Mouse (Mus musculus): Measurements from ENCODE around the gene Set. TPM values are rescaled to one million over a fixed set of nuclear protein-coding genes. Genes with fewer than 3 reads are reported as not detected.
"Not testable (repeated sequence)": the region's sequence is repeated elsewhere in the genome, so short reads cannot be mapped to it uniquely, and the experiment has no call there.

Gene Set
- polyA plus RNA-seq, 1 experiment = 37.4 TPM

GRCm38 (mm10) chr2:30048101-30048501 lies 9.1 kb upstream of the Set start:
- TF ChIP-seq POLR2A (IDR thresholded peaks at IDR 0.05; ENCODE audit: low read depth, low read length) = no peak
- no peak for TF ChIP-seq CTCF (conservative IDR thresholded peaks at IDR 0.05; ENCODE audit: insufficient read depth, insufficient read length, low read depth, low read length)
- no peaks in the 10 kb centered on the region for H3K27me3 ChIP-seq (replicated peaks; ENCODE audit: control insufficient read depth, insufficient read depth, low read length)
- H3K27ac ChIP-seq (ENCODE audit: insufficient read depth, low read depth, low read length) = no peak overlapping the region
- H3K36me3 ChIP-seq (ENCODE audit: control insufficient read depth, insufficient read depth, low read length) = no peaks in the 10 kb centered on the region
- peak overlapping the region; percentile 70 for H3K4me3 ChIP-seq (ENCODE audit: insufficient read depth, low read depth, low read length)
- H3K4me1 ChIP-seq (ENCODE audit: control insufficient read depth, insufficient read depth, low read length) = no peaks in the 10 kb centered on the region; the same call in 1 of the 2 replicates
- WGBS = 32% methylated on average over 11 of the region's 11 CpGs
- no peak for DNase-seq

- Histone ChIP-seq H3K4me1 (ENCODE audit: control insufficient read depth, insufficient read depth, low read length) (no peaks in the 10 kb centered on the region; the same call in 1 of the 2 replicates), H3K4me3 (ENCODE audit: insufficient read depth, low read depth, low read length) (peak within 1 kb of the TSS; percentile 70), H3K27me3 (replicated peaks; ENCODE audit: control insufficient read depth, insufficient read depth, low read length) (no peaks in the 10 kb centered on the region), H3K27ac (ENCODE audit: insufficient read depth, low read depth, low read length) (peak within 1 kb of the TSS; percentile 95), H3K36me3 (ENCODE audit: control insufficient read depth, insufficient read depth, low read length) (no peaks in the 10 kb centered on the region)
- 1% methylated on average over 54 of the region's 54 CpGs for WGBS
- peak; percentile 99 for DNase-seq
- TF ChIP-seq POLR2A (IDR thresholded peaks at IDR 0.05; ENCODE audit: low read depth, low read length) (peak; percentile 10), CTCF (conservative IDR thresholded peaks at IDR 0.05; ENCODE audit: insufficient read depth, insufficient read length, low read depth, low read length) (no peak)
Observed at GRCm38 (mm10) chr2:30048699-30049388, 8.3 kb upstream of the Set start, which contains the start of gene Wdr34. Wdr34 (minus strand) TSS chr2:30048881.

GRCm38 (mm10) chr2:30049831-30050230 lies 7.3 kb upstream of the Set start:
- WGBS = 85% methylated on average over 3 of the region's 3 CpGs
- Histone ChIP-seq H3K4me1 (ENCODE audit: control insufficient read depth, insufficient read depth, low read length) (no peaks in the 10 kb centered on the region; the same call in 1 of the 2 replicates), H3K27me3 (replicated peaks; ENCODE audit: control insufficient read depth, insufficient read depth, low read length) (no peaks in the 10 kb centered on the region), H3K27ac (ENCODE audit: insufficient read depth, low read depth, low read length) (no peak overlapping the region), H3K36me3 (ENCODE audit: control insufficient read depth, insufficient read depth, low read length) (no peaks in the 10 kb centered on the region), H3K4me3 (ENCODE audit: insufficient read depth, low read depth, low read length) (no peak overlapping the region)
- DNase-seq = no peak
- no peak for TF ChIP-seq CTCF (conservative IDR thresholded peaks at IDR 0.05; ENCODE audit: insufficient read depth, insufficient read length, low read depth, low read length)
- TF ChIP-seq POLR2A (IDR thresholded peaks at IDR 0.05; ENCODE audit: low read depth, low read length) = no peak

- no peak for DNase-seq
- Histone ChIP-seq H3K27ac (ENCODE audit: insufficient read depth, low read depth, low read length) (no peak overlapping the region), H3K4me1 (ENCODE audit: control insufficient read depth, insufficient read depth, low read length) (no peaks in the 10 kb centered on the region; the same call in 1 of the 2 replicates), H3K27me3 (replicated peaks; ENCODE audit: control insufficient read depth, insufficient read depth, low read length) (no peaks in the 10 kb centered on the region), H3K36me3 (ENCODE audit: control insufficient read depth, insufficient read depth, low read length) (no peaks in the 10 kb centered on the region), H3K4me3 (ENCODE audit: insufficient read depth, low read depth, low read length) (no peak overlapping the region)
- TF ChIP-seq POLR2A (IDR thresholded peaks at IDR 0.05; ENCODE audit: low read depth, low read length) (no peak), CTCF (conservative IDR thresholded peaks at IDR 0.05; ENCODE audit: insufficient read depth, insufficient read length, low read depth, low read length) (no peak)
- WGBS = 41% methylated on average over 6 of the region's 6 CpGs
Observed at GRCm38 (mm10) chr2:30051992-30052761, 5.0 kb upstream of the Set start.

- not testable (repeated sequence) for H3K27me3 ChIP-seq (replicated peaks; ENCODE audit: control insufficient read depth, insufficient read depth, low read length); DNase-seq; H3K4me1 ChIP-seq (ENCODE audit: control insufficient read depth, insufficient read depth, low read length); H3K4me3 ChIP-seq (ENCODE audit: insufficient read depth, low read depth, low read length); H3K36me3 ChIP-seq (ENCODE audit: control insufficient read depth, insufficient read depth, low read length); H3K27ac ChIP-seq (ENCODE audit: insufficient read depth, low read depth, low read length)
- 92% methylated on average over 3 of the region's 3 CpGs for WGBS
Observed at GRCm38 (mm10) chr2:30055310-30055709, 1.9 kb upstream of the Set start.

GRCm38 (mm10) chr2:30056736-30057135 lies 442 bp upstream of the Set start:
- no peak overlapping the region for H3K4me3 ChIP-seq (ENCODE audit: insufficient read depth, low read depth, low read length)
- TF ChIP-seq POLR2A (IDR thresholded peaks at IDR 0.05; ENCODE audit: low read depth, low read length) = no peak
- no peak for TF ChIP-seq CTCF (conservative IDR thresholded peaks at IDR 0.05; ENCODE audit: insufficient read depth, insufficient read length, low read depth, low read length)
- WGBS = 82% methylated on average over 3 of the region's 3 CpGs
- peaks cover 5% of the 10 kb centered on the region; the same call in 1 of the 2 replicates for H3K4me1 ChIP-seq (ENCODE audit: control insufficient read depth, insufficient read depth, low read length)
- H3K36me3 ChIP-seq (ENCODE audit: control insufficient read depth, insufficient read depth, low read length) = no peaks in the 10 kb centered on the region
- DNase-seq = no peak
- no peak overlapping the region for H3K27ac ChIP-seq (ENCODE audit: insufficient read depth, low read depth, low read length)
- no peaks in the 10 kb centered on the region for H3K27me3 ChIP-seq (replicated peaks; ENCODE audit: control insufficient read depth, insufficient read depth, low read length)

GRCm38 (mm10) chr2:30058418-30058817 lies 1.2 kb downstream of the Set start:
- WGBS = 69% methylated on average over 5 of the region's 5 CpGs
- Histone ChIP-seq H3K4me1 (ENCODE audit: control insufficient read depth, insufficient read depth, low read length) (peaks cover 10% of the 10 kb centered on the region), H3K4me3 (ENCODE audit: insufficient read depth, low read depth, low read length) (no peak overlapping the region), H3K27ac (ENCODE audit: insufficient read depth, low read depth, low read length) (no peak overlapping the region), H3K36me3 (ENCODE audit: control insufficient read depth, insufficient read depth, low read length) (no peaks in the 10 kb centered on the region), H3K27me3 (replicated peaks; ENCODE audit: control insufficient read depth, insufficient read depth, low read length) (no peaks in the 10 kb centered on the region)
- no peak for TF ChIP-seq CTCF (conservative IDR thresholded peaks at IDR 0.05; ENCODE audit: insufficient read depth, insufficient read length, low read depth, low read length)
- TF ChIP-seq POLR2A (IDR thresholded peaks at IDR 0.05; ENCODE audit: low read depth, low read length) = no peak
- no peak for DNase-seq

All from kidney, adult 2 months (tissue).